Mouse (Mus musculus): ENCODE results near the gene Pdcd7.

GRCm38 (mm10) chr9:65302327-65302983 lies 43.4 kb upstream of the Pdcd7 start:
- no peak for TF ChIP-seq CTCF (IDR thresholded peaks at IDR 0.05; ENCODE audit: extremely low read depth, insufficient read depth, insufficient read length, insufficient replicate concordance)
- TF ChIP-seq POLR2A (IDR thresholded peaks at IDR 0.05; ENCODE audit: low read depth, low read length) = no peak
